Mouse (Mus musculus) heart, adult 8-10 months (tissue): ENCODE measurements around the gene Epha3. TPM values are rescaled to one million over a fixed set of nuclear protein-coding genes. Genes with fewer than 3 reads are reported as not detected.

Experiments
- DNase-seq: peaks from one replicate; pipeline ENCODE4 v3.0.0; 2022; ENCODE audit warnings: low spot score
- total RNA-seq, 4 experiments: library from RNA; stranded (reverse); gene quantifications; 2 replicates each; pipeline ENCODE4 v1.2.4; 2022

The Epha3 gene
- total RNA-seq, result under 1 TPM; 0.20 to 0.73 (median 0.53) TPM

GRCm38 (mm10) chr16:63863913-63864330, at the start of gene Epha3:
Epha3 (minus strand) TSS chr16:63864175.
- peak; percentile 35 for DNase-seq

GRCm38 (mm10) chr16:63903425-63903824, 39.5 kb upstream of the Epha3 start:
- no peak for DNase-seq

GRCm38 (mm10) chr16:63881190-63881589, 17.2 kb upstream of the Epha3 start:
- DNase-seq, result no peak

GRCm38 (mm10) chr16:63872313-63872712, 8.3 kb upstream of the Epha3 start:
- no peak for DNase-seq

GRCm38 (mm10) chr16:63864463-63864976, 545 bp upstream of the Epha3 start:
- DNase-seq, result no peak

- DNase-seq, result no peak
These were observed 794 bp downstream of the Epha3 start for GRCm38 (mm10) chr16:63863181-63863580.

- DNase-seq, result no peak
These were observed 6.4 kb downstream of the Epha3 start for GRCm38 (mm10) chr16:63857561-63857960.

GRCm38 (mm10) chr16:63856658-63857552, 7.1 kb downstream of the Epha3 start:
- peak; percentile 21 for DNase-seq

GRCm38 (mm10) chr16:63850297-63850696, 13.7 kb downstream of the Epha3 start:
- DNase-seq, result no peak

GRCm38 (mm10) chr16:63842911-63843310, 21.1 kb downstream of the Epha3 start:
- no peak for DNase-seq

- DNase-seq, result no peak
These were observed 26.5 kb downstream of the Epha3 start for GRCm38 (mm10) chr16:63837466-63837865.

- DNase-seq, result no peak
These were observed 42.8 kb downstream of the Epha3 start for GRCm38 (mm10) chr16:63821164-63821563.

- DNase-seq, result no peak
These were observed 46.4 kb downstream of the Epha3 start for GRCm38 (mm10) chr16:63817606-63818005.

GRCm38 (mm10) chr16:63816672-63817071, 47.3 kb downstream of the Epha3 start:
- DNase-seq, result peak; percentile 10

GRCm38 (mm10) chr16:63809871-63810270, 54.1 kb downstream of the Epha3 start:
- no peak for DNase-seq

GRCm38 (mm10) chr16:63808991-63809390, 55.0 kb downstream of the Epha3 start:
- DNase-seq, result no peak

- no peak for DNase-seq
These were observed 57.4 kb downstream of the Epha3 start for GRCm38 (mm10) chr16:63806437-63807129.

- DNase-seq, result no peak
These were observed 58.0 kb downstream of the Epha3 start for GRCm38 (mm10) chr16:63806025-63806424.

- no peak for DNase-seq
These were observed 62.5 kb downstream of the Epha3 start for GRCm38 (mm10) chr16:63801436-63801835.

- no peak for DNase-seq
These were observed 65.6 kb downstream of the Epha3 start for GRCm38 (mm10) chr16:63798341-63798740.

GRCm38 (mm10) chr16:63794292-63794691, 69.7 kb downstream of the Epha3 start:
- DNase-seq, result no peak

GRCm38 (mm10) chr16:63793805-63794204, 70.2 kb downstream of the Epha3 start:
- DNase-seq, result no peak

- no peak for DNase-seq
These were observed 71.9 kb downstream of the Epha3 start for GRCm38 (mm10) chr16:63792084-63792483.
